Mouse (Mus musculus) kidney, embryonic 14.5 days (tissue): Measurements from ENCODE around the gene Erc1. TPM values are rescaled to one million over a fixed set of nuclear protein-coding genes. Genes with fewer than 3 reads are reported as not detected.
"Not testable (repeated sequence)": the region's sequence is repeated elsewhere in the genome, so short reads cannot be mapped to it uniquely, and the experiment has no call there.

Experiments used
- ATAC-seq: fragments of 200-750 bp; cut with Nextera tagmentation; 2 replicates; pipeline ENCODE4 v1.8.0; 2017; ENCODE audit warnings: moderate number of reproducible peaks, mild to moderate bottlenecking, moderate TSS enrichment, moderate library complexity; ENCODE audit not compliant: low FRiP score, low TSS enrichment
- H3K27ac ChIP-seq: fragments of 300-500 bp; sonication (generic); 2 replicates; pipeline ENCODE4 v1.5.1; 2014; ENCODE audit warnings: low read depth, mild to moderate bottlenecking, low read length, moderate library complexity, mixed read lengths
- H3K27me3 ChIP-seq: fragments of 300-500 bp; sonication (generic); 2 replicates; pipeline ENCODE4 v1.6.1; 2014; ENCODE audit warnings: mild to moderate bottlenecking, low read length; ENCODE audit not compliant: control insufficient read depth, insufficient read depth
- H3K36me3 ChIP-seq: fragments of 300-500 bp; sonication (generic); 2 replicates; pipeline ENCODE4 v1.6.1; 2014; ENCODE audit warnings: low read length, mixed read lengths; ENCODE audit not compliant: control insufficient read depth, insufficient read depth
- H3K4me1 ChIP-seq: fragments of 300-500 bp; sonication (generic); 2 replicates; pipeline ENCODE4 v1.6.1; 2014; ENCODE audit warnings: low read length, mixed read lengths; ENCODE audit not compliant: control insufficient read depth, insufficient read depth
- H3K4me2 ChIP-seq: fragments of 300-500 bp; sonication (generic); replicated peaks from 2 replicates; pipeline ENCODE4 v1.6.1; 2014; ENCODE audit warnings: low read depth, mild to moderate bottlenecking, low read length
- H3K4me3 ChIP-seq: fragments of 300-500 bp; sonication (generic); 2 replicates; pipeline ENCODE4 v1.5.1; 2014; ENCODE audit warnings: mild to moderate bottlenecking, low read length
- H3K9ac ChIP-seq: fragments of 300-500 bp; sonication (generic); 2 replicates; pipeline ENCODE4 v1.6.1; 2014; ENCODE audit warnings: low read depth, mild to moderate bottlenecking, low read length, moderate library complexity
- H3K9me3 ChIP-seq: fragments of 300-500 bp; sonication (generic); 2 replicates; pipeline ENCODE4 v1.6.1; 2016; ENCODE audit warnings: low read length; ENCODE audit not compliant: control insufficient read depth
- WGBS: fragments of 180-500 bp; shearing (Covaris S2); extraction: QIAGEN DNeasy Blood & Tissue Kit; methylation state at CpG from one replicate; pipeline ENCODE4 v1.1.7; 2014; 5-methylcytosine and 5-hydroxymethylcytosine counted together
- polyA plus RNA-seq: library from polyadenylated mRNA; unstranded; fragments of >200 nt; fragmentation: Nextera tagmentation; extraction: Ambion mirVana; gene quantifications from 2 replicates; pipeline ENCODE4 v1.2.1, GENCODE M21; 2014

Gene Erc1
- polyA plus RNA-seq, 1 experiment from 2014 or later: 30.0 TPM

- Histone ChIP-seq H3K4me1 (no peaks in the 10 kb centered on the region), H3K27me3 (no peaks in the 10 kb centered on the region), H3K9me3 (no peaks in the 10 kb centered on the region), H3K4me2 (no peak overlapping the region), H3K4me3 (no peak overlapping the region), H3K27ac (no peak overlapping the region), H3K36me3 (no peaks in the 10 kb centered on the region), H3K9ac (no peak overlapping the region)
- no peak for ATAC-seq
- WGBS: 87% methylated on average over 2 of the region's 2 CpGs
Measured at GRCm38 (mm10) chr6:119662936-119663335, 185.0 kb downstream of the Erc1 start.

DNA sequence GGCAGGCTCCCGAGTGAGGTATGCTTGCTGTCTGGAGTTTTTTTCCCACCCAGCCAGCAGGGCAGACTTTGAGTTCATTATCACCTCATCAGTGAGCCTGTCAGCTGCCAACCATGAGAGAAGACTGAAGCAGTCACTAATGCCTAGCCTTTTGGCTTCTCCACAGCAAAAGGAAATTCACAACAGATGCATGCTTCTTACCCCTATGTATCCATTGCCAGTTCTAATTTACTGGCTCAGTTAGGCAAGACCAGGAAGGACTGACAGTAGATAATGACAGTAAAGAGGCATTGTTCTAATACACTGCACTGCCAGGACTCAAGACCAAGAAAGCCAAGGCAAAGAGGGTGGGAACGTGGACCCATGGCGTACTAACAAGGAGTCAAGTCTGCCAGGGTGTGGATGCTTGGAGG is 186.9 kb downstream of the Erc1 start:
- Histone ChIP-seq H3K4me3 (no peak overlapping the region), H3K27me3 (no peaks in the 10 kb centered on the region), H3K9me3 (no peaks in the 10 kb centered on the region), H3K4me1 (no peaks in the 10 kb centered on the region), H3K4me2 (no peak overlapping the region), H3K27ac (no peak overlapping the region), H3K36me3 (no peaks in the 10 kb centered on the region), H3K9ac (no peak overlapping the region)
- 77% methylated on average over 3 of the region's 3 CpGs for WGBS
- ATAC-seq: no peak

DNA sequence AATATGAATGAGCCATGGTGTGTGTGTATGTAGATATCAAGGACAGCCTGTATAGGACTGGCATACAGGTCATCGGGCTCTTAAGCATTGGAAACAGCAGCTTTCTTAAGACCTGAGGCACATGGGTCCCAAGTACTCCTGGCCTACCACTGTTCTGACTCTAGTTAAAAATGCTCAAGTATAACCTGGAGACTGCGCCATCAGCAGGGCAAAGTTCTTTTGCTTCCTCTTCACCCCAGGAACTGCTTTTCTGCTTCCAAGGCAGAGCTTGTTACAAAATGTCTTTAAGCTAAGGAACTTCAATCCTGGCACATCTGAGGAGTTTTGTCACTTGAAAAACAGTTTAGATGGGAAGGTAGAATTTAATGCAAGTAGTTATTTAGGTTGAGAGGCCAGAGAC is 189.5 kb downstream of the Erc1 start:
- no peaks in the 10 kb centered on the region for H3K27me3 ChIP-seq
- H3K4me2 ChIP-seq: no peak overlapping the region
- H3K4me1 ChIP-seq: no peaks in the 10 kb centered on the region
- H3K36me3 ChIP-seq: no peaks in the 10 kb centered on the region
- H3K4me3 ChIP-seq: no peak overlapping the region
- H3K9me3 ChIP-seq: no peaks in the 10 kb centered on the region
- no peak overlapping the region for H3K27ac ChIP-seq
- 92% methylated on average over 2 of the region's 2 CpGs for WGBS
- ATAC-seq: no peak
- no peak overlapping the region for H3K9ac ChIP-seq

DNA sequence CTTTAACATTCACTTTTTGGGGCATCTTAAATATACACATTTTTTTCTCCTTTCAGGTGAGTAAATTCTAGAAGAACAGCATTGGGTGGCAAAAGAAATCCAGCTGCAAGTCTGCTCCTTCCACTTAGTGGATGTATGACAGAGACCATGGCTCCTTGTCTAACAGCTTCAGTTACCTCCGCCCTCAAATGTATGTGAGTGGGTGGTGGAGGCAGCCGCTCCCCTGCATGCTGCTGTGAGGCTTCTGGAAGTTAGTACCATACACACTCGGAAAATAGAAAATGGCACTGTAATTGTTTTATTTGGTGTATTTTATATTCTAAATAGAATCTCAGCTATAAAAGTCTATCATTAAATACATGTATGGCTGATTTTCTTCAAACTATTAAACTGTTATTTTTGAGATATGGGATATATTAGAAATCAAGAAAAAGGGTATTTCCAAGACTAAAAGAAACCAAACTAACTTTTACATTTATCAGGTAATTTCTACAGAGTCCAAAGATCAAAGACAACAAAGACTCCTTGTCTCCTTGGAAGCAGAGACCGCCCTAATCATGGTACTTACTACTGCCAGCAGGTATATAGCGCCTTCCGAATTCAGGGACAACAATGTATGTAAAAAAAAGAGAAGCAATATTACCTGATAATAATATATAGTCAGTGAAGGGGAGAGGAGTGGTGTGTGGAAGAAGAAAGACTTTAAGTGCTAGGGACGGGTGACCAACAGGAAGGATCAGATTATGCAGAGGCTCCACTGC is 190.4 kb downstream of the Erc1 start:
- Histone ChIP-seq H3K27me3 (no peaks in the 10 kb centered on the region), H3K9ac (no peak overlapping the region), H3K36me3 (no peaks in the 10 kb centered on the region), H3K4me2 (no peak overlapping the region), H3K4me1 (no peaks in the 10 kb centered on the region), H3K9me3 (no peaks in the 10 kb centered on the region), H3K27ac (no peak overlapping the region), H3K4me3 (no peak overlapping the region)
- no peak for ATAC-seq
- WGBS: 80% methylated on average over 7 of the region's 7 CpGs

DNA sequence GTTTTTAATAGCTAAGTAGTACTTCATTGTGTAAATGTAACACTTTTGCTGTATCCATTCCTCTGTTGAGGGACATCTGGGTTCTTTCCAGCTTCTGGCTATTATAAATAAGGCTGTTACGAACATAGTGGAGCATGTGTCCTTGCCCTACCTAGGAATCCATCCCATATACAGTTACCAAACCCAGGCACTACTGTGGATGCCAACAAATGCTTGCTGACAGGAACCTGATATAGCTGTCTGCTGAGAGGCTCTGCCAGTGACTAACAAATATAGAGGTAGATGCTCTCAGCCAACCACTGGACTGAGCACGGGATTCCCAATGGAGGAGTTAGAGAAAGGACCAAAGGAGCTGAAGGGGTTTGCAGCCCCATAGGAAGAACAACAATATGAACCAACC is 193.2 kb downstream of the Erc1 start:
- ATAC-seq, H3K27me3 ChIP-seq, H3K27ac ChIP-seq, H3K4me2 ChIP-seq, H3K4me1 ChIP-seq, H3K9me3 ChIP-seq, H3K9ac ChIP-seq, H3K4me3 ChIP-seq, H3K36me3 ChIP-seq: not testable (repeated sequence)
- 89% methylated on average over 2 of the region's 2 CpGs for WGBS

DNA sequence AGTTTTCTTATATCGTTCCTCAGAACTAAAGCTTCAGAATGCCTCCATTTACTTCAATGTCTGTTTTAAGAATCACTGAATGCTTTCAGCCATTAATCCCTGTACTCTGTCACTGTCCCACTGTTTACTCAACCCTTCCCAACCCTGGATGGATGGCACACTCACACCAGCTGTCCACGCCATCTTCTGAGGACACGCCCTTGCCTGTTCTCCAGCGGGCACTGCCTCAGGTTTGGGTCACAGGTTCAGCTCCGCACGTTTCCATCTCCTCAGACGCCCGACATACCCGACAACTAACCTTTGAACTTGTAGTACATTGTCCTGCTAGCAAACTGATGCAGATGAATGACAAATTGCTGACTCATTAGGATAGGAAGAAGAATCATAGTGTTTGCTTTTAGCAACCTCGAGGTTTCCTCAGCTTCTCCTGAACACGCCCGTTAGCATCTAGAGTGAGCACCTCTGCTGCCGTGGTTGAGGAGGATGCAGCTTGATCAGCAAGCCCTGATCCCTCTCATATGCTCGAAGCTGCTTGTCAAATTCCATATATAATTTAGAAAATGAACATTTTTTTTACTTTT is 204.0 kb downstream of the Erc1 start:
- Histone ChIP-seq H3K4me3 (no peak overlapping the region), H3K4me1 (no peaks in the 10 kb centered on the region)

DNA sequence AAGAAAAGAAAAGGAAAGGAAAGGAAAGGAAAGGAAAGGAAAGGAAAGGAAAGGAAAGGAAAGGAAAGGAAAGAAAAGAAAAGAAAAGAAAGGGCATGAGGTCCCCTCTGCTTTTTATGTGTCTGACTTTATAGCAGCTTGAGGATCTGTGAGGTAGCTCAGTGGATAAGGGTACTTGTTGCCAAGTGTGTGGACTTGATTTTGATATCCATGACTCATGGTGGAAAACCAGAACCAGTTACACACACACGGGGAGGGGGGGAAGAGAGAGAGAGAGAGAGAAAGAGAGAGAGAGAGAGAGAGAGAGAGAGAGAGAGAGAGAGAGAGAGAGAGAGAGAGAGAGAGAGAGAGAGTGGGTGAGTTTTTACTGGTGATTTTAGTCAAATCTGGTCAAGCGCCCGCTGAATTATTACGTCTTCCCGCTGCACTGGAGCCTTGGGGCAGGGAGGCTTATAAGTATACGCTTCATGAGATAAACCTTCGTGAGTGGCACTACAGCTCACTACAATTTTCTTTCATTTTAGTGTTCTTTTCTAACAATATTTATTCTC is 204.7 kb downstream of the Erc1 start:
- H3K27ac ChIP-seq: no peak overlapping the region
- no peak overlapping the region for H3K4me2 ChIP-seq
- no peak overlapping the region for H3K9ac ChIP-seq
- no peak overlapping the region for H3K4me3 ChIP-seq
- no peaks in the 10 kb centered on the region for H3K27me3 ChIP-seq
- no peaks in the 10 kb centered on the region for H3K36me3 ChIP-seq
- no peak for ATAC-seq
- no peaks in the 10 kb centered on the region for H3K4me1 ChIP-seq
- no peaks in the 10 kb centered on the region for H3K9me3 ChIP-seq
- 88% methylated on average over 7 of the region's 7 CpGs for WGBS

More for the DNA sequence above, 204.0 kb downstream of the Erc1 start:
- no peak; the same call in 1 of the 2 replicates for ATAC-seq
- Histone ChIP-seq H3K27me3 (no peaks in the 10 kb centered on the region), H3K9me3 (no peaks in the 10 kb centered on the region), H3K27ac (no peak overlapping the region), H3K4me2 (no peak overlapping the region), H3K9ac (no peak overlapping the region), H3K36me3 (no peaks in the 10 kb centered on the region)
- 41% methylated on average over 14 of the region's 14 CpGs for WGBS

DNA sequence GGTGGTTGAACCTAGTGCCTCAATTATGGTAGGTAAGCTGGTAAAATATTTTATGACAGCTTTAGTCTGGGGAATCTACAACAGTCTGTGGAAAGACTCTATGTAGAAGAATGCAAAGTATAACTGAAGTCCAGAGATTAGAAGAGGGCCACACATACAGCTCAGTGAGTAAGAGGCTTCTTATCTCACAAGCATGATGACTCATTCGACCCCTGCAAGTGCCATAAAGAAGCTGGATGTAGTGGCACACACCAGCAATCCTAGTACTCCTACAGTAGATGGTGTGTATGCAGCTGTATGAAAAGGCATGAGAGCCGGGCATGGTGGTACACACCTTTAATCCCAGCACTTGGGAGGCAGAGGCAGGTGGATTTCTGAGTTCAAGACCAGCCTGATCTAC is 205.2 kb downstream of the Erc1 start:
- ATAC-seq: no peak
- Histone ChIP-seq H3K9me3 (no peaks in the 10 kb centered on the region), H3K9ac (no peak overlapping the region), H3K27me3 (no peaks in the 10 kb centered on the region), H3K36me3 (no peaks in the 10 kb centered on the region), H3K4me2 (no peak overlapping the region), H3K27ac (no peak overlapping the region), H3K4me1 (no peaks in the 10 kb centered on the region), H3K4me3 (no peak overlapping the region)
- 78% methylated on average over 2 of the region's 2 CpGs for WGBS

- Histone ChIP-seq H3K27me3 (no peaks in the 10 kb centered on the region), H3K27ac (no peak overlapping the region), H3K9me3 (no peaks in the 10 kb centered on the region), H3K4me2 (no peak overlapping the region), H3K4me3 (no peak overlapping the region), H3K9ac (no peak overlapping the region), H3K36me3 (no peaks in the 10 kb centered on the region), H3K4me1 (no peaks in the 10 kb centered on the region)
- ATAC-seq: no peak
- WGBS: 20% methylated on average over 2 of the region's 2 CpGs
Measured at GRCm38 (mm10) chr6:119635629-119636028, 212.3 kb downstream of the Erc1 start.
